Mouse (Mus musculus): ENCODE data around the gene Cx3cr1. TPM values are rescaled to one million over a fixed set of nuclear protein-coding genes. Genes with fewer than 3 reads are reported as not detected.

The Cx3cr1 gene
- 18.0 and 20.0 TPM in 2 replicates for polyA plus RNA-seq (2015; fragmentation: Nextera tagmentation; extraction: Ambion mirVana)

DNA sequence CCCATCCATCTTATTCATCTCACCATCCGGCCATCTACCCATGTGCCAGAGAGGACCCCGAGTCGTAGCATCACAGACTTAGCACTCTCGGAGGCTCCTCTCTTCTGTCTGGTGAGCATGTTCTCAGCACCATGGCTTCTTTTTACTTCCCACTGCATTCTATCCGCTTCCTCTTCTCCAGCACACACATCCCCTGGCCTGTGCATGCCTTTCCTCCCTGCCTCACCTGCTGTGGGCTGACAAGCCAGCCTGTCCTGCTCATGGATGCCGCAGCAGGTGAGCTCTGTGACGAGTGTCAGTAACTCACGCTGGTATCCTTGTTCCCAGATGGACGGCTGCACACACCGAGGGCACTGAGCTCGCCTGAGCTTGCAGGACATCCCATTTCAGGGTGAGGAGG, at the start of gene Cx3cr1:
Gene Cx3cr1 (minus strand): TSS at position 101 of the 400 bp plus-strand sequence.

DNA sequence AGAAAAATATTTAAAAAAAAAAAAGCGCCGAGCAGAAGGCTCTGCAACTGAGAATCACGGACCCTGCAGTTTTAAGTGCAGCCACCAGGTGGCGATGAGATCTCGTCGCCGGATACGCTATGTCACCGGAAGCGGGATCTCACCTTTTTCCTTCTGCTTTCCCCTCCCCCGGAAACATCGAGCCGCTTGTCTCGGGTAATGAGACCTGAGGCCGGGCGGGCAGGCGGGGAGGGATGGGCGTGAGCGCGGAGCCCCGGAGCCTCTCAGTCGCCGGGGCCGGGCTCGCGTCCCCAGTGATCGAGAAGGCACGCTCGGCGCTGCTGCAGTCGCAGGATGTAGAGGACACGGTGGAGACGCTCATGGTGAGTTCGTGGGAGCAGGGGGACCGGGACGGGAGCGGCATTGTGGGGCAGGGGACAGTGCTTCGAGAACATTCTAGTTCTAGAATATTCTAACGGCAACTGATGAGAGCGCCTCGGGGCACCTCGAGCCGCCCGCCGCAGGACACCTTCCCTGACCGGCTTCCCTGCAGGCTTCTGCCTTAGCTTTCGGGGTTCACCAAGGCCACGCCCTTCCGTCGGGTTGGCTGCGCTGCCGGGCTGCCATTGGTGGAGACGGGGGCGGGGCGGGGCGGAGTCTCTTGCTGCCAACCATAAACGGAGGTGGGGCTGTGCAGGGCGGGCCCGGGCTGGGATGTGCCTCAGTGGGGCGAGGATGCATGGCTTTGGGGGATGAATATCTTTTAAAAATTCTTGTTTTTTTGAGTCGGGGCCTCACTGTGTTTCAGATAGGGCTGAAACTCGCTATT, 40.7 kb upstream of the Cx3cr1 start, which contains the start of gene Slc25a38:
Gene Slc25a38 (plus strand): TSS at position 164 of the 808 bp plus-strand sequence.

GRCm38 (mm10) chr9:120091696-120092238, 22.1 kb upstream of the Cx3cr1 start, which contains the start of gene Ccr8:
Ccr8 (plus strand) TSS chr9:120092114.

DNA sequence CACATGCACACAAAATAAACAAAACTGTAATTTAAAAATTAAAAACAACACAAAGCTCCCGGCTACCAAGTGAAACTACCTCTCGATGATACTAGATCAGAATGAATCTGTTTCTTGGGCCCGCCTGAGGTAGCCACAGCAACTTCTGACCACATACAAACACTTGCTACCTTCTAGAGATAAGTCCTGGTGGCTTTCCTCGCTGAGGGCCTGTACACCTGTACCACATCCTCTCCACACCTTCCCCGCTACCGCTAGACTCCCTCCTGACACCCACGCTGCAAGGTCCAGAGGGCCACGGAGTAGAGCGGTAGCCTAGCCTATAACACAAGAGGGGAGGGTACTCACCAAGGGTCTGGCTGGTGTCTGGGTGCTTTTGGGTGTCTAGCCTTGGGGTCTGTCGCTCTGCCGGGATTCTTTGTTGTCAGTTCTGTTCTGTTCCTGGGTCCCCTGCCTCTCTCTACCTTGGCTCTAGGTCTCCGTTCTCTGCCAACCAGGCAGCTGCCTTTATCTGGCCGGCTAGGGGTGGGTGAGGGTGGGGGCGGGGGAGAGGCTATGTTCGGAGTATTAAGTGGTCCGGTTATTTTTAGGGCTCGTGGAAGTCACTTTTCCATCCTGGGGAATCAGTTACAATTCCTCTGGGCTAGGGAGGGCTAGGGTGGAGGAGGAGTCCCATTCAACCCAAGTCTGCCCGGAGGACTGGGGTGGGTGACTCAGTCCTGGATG, 46.4 kb downstream of the Cx3cr1 start, which contains the start of gene Xirp1:
Gene Xirp1 (minus strand): TSS at position 513 of the 726 bp plus-strand sequence.

DNA sequence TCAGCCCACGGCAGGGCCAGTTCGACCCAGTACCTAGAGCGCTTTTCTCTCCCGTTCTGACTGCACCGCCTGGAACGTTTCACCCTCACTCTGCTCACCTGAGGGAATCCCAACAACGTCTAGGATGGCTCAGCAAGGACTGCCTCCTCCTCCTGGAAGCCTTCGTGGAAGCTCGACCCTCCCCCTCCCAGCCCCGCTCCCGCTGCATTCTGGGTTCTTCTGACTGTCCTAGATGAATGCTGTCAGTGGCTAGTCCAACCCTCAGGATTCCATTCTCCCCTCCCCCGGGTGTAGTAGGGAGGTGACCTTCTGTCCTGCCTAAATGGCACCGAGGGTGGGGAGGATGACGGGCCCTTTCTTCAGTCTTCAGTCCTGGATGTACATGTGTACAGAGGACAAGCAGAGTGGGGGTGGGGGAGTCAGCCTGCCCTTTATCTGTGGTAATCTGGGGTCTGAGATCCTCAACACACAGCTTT, 85.1 kb downstream of the Cx3cr1 start, which contains the start of gene Csrnp1:
Gene Csrnp1 (minus strand): TSS at position 123 of the 476 bp plus-strand sequence.

GRCm38 (mm10) chr9:119937005-119937773, 132.5 kb downstream of the Cx3cr1 start, which contains the start of the genes Gorasp1 and Ttc21a:
Gorasp1 (minus strand) TSS chr9:119937565.
Ttc21a (plus strand) TSS chr9:119937606.

DNA sequence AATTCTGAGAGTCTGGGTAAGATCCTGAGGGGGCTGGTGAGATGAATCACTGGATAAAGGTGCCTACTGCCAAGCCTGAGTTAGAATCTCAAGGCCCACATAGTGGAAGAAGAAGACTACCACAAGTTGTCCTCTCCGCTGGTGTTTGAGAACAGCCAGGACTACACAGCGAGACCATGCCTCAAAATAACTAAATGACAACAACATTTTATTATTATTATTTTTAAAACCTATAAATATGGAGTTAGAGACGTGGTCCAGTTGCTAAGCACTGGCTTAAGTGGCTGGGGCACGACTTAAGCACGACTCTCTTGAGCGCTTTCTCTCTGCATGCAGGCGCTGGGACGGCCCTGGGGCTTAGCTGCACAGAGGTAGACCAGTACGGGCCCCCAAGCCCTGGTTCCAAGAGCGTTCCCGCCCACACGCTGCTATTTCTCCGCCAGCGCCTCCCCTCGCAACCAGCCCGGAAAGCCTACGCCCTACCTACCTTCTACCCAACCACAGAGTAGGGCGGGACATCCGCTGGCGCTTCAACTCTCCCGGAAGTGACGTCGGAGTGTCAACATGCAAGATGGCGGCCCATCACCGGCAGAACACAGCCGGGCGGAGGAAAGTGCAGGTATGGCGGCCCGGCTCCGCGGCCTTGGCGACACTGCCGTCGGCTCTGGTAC, 175.2 kb downstream of the Cx3cr1 start, which contains the start of gene Wdr48:
Gene Wdr48 (plus strand): TSS at position 540 of the 671 bp plus-strand sequence.

Other genes starting within 250 kb of the Cx3cr1 start
- 0.25 and 1.0 TPM in 2 replicates for gene Scn11a, start 244.4 kb downstream of the Cx3cr1 start, polyA plus RNA-seq (2015; fragmentation: Nextera tagmentation; extraction: Ambion mirVana)
- 41.8 and 47.1 TPM in 2 replicates for gene Wdr48, start 175.0 kb downstream of the Cx3cr1 start, polyA plus RNA-seq (2015; fragmentation: Nextera tagmentation; extraction: Ambion mirVana)
- 18.9 and 20.3 TPM in 2 replicates for gene Gorasp1, start 132.3 kb downstream of the Cx3cr1 start, polyA plus RNA-seq (2015; fragmentation: Nextera tagmentation; extraction: Ambion mirVana)
- gene Ttc21a, start 132.3 kb downstream of the Cx3cr1 start, polyA plus RNA-seq (2015; fragmentation: Nextera tagmentation; extraction: Ambion mirVana), result 0.92 and 1.1 TPM in 2 replicates
- 1.5 and 2.4 TPM in 2 replicates for gene Csrnp1, start 85.2 kb downstream of the Cx3cr1 start, polyA plus RNA-seq (2015; fragmentation: Nextera tagmentation; extraction: Ambion mirVana)
- not detected in 2 replicates for gene Xirp1, start 46.3 kb downstream of the Cx3cr1 start, polyA plus RNA-seq (2015; fragmentation: Nextera tagmentation; extraction: Ambion mirVana)
- gene Ccr8, start 22.2 kb upstream of the Cx3cr1 start, polyA plus RNA-seq (2015; fragmentation: Nextera tagmentation; extraction: Ambion mirVana), result not detected in 2 replicates
- gene Slc25a38, start 40.5 kb upstream of the Cx3cr1 start, polyA plus RNA-seq (2015; fragmentation: Nextera tagmentation; extraction: Ambion mirVana), result 42.0 and 45.4 TPM in 2 replicates
- gene Rpsa, start 57.8 kb upstream of the Cx3cr1 start, polyA plus RNA-seq (2015; fragmentation: Nextera tagmentation; extraction: Ambion mirVana), result 890 and 945 TPM in 2 replicates
- 4.1 and 18.4 TPM in 2 replicates for gene Mobp, start 79.8 kb upstream of the Cx3cr1 start, polyA plus RNA-seq (2015; fragmentation: Nextera tagmentation; extraction: Ambion mirVana)
- gene Myrip, start 231.6 kb upstream of the Cx3cr1 start, polyA plus RNA-seq (2015; fragmentation: Nextera tagmentation; extraction: Ambion mirVana), result 10.6 and 11.3 TPM in 2 replicates